Mouse (Mus musculus): ENCODE measurements around the gene Tbc1d19.
A peak's percentile ranks its signal among the peaks of the same experiment; 100 is the strongest.

Gene Tbc1d19

GRCm38 (mm10) chr5:53809115-53809991 is at the start of gene Tbc1d19:
Gene Tbc1d19, plus strand, starts transcription at chr5:53809606.
- no peak for DNase-seq (ENCODE audit: low read depth)

GRCm38 (mm10) chr5:53759912-53760311 is 49.5 kb upstream of the Tbc1d19 start:
- DNase-seq (ENCODE audit: low read depth) = no peak

- no peak for DNase-seq (ENCODE audit: low read depth)
These were observed 48.5 kb upstream of the Tbc1d19 start for GRCm38 (mm10) chr5:53760914-53761313.

- no peak for DNase-seq (ENCODE audit: low read depth)
These were observed 48.1 kb upstream of the Tbc1d19 start for GRCm38 (mm10) chr5:53761346-53761745.

- DNase-seq (ENCODE audit: low read depth) = no peak
These were observed 24.4 kb upstream of the Tbc1d19 start for GRCm38 (mm10) chr5:53784818-53785520.

GRCm38 (mm10) chr5:53801379-53801778 is 8.0 kb upstream of the Tbc1d19 start:
- DNase-seq (ENCODE audit: low read depth) = no peak

- DNase-seq (ENCODE audit: low read depth) = no peak
These were observed 10.3 kb downstream of the Tbc1d19 start for GRCm38 (mm10) chr5:53819711-53820110.

- no peak for DNase-seq (ENCODE audit: low read depth)
These were observed 16.5 kb downstream of the Tbc1d19 start for GRCm38 (mm10) chr5:53825886-53826285.

- DNase-seq (ENCODE audit: low read depth) = no peak
These were observed 25.1 kb downstream of the Tbc1d19 start for GRCm38 (mm10) chr5:53834489-53834888.

GRCm38 (mm10) chr5:53841256-53841655 is 31.9 kb downstream of the Tbc1d19 start:
- no peak for DNase-seq (ENCODE audit: low read depth)

GRCm38 (mm10) chr5:53848294-53848942 is 39.0 kb downstream of the Tbc1d19 start:
- peak; percentile 12 for DNase-seq (ENCODE audit: low read depth)

GRCm38 (mm10) chr5:53852574-53852973 is 43.2 kb downstream of the Tbc1d19 start:
- no peak for DNase-seq (ENCODE audit: low read depth)

GRCm38 (mm10) chr5:53854561-53854960 is 45.2 kb downstream of the Tbc1d19 start:
- DNase-seq (ENCODE audit: low read depth) = no peak

GRCm38 (mm10) chr5:53856011-53856410 is 46.6 kb downstream of the Tbc1d19 start:
- no peak for DNase-seq (ENCODE audit: low read depth)

GRCm38 (mm10) chr5:53865146-53865545 is 55.7 kb downstream of the Tbc1d19 start:
- DNase-seq (ENCODE audit: low read depth) = no peak

GRCm38 (mm10) chr5:53865991-53866390 is 56.6 kb downstream of the Tbc1d19 start:
- no peak for DNase-seq (ENCODE audit: low read depth)

- DNase-seq (ENCODE audit: low read depth) = peak; percentile 79
These were observed 62.4 kb downstream of the Tbc1d19 start for GRCm38 (mm10) chr5:53871665-53872312.

GRCm38 (mm10) chr5:53874966-53875365 is 65.6 kb downstream of the Tbc1d19 start:
- DNase-seq (ENCODE audit: low read depth) = no peak

- DNase-seq (ENCODE audit: low read depth) = no peak
These were observed 71.3 kb downstream of the Tbc1d19 start for GRCm38 (mm10) chr5:53880724-53881123.

- no peak for DNase-seq (ENCODE audit: low read depth)
These were observed 72.1 kb downstream of the Tbc1d19 start for GRCm38 (mm10) chr5:53881381-53881990.

- DNase-seq (ENCODE audit: low read depth) = no peak
These were observed 92.0 kb downstream of the Tbc1d19 start for GRCm38 (mm10) chr5:53901406-53901805.

- DNase-seq (ENCODE audit: low read depth) = no peak
These were observed 93.4 kb downstream of the Tbc1d19 start for GRCm38 (mm10) chr5:53902757-53903156.
